Mouse (Mus musculus): ENCODE data around the gene Neu3.

DNA sequence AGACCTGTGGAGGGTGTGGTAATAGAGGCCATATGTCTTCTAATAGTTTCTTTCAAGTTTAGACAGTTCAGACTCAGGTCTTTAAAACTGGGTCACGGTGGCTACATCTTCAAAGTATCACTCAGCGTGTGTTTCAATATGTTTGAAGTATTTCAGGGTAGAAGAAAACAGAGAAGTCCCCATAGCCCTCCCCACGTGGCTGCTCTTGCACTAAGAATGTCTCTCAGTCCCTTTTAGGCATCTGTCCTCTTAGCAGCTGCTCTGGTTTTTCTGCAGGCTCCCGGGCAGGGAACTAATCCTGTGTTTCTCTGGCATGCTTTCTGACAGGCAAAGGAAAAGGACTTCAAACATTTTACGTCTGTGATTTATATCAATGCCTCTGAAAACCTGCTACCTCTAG is 47.7 kb upstream of the Neu3 start:
- no peak for TF ChIP-seq CTCF (IDR thresholded peaks at IDR 0.05; ENCODE audit: extremely low read depth, insufficient read depth, low read length)
- no peak for TF ChIP-seq POLR2A (IDR thresholded peaks at IDR 0.05; ENCODE audit: extremely low read depth, insufficient read depth, low read length)
